Mouse (Mus musculus) myocyte (in vitro differentiated cells): ENCODE results near the gene Gp1ba. TPM values are rescaled to one million over a fixed set of nuclear protein-coding genes. Genes with fewer than 3 reads are reported as not detected.

Source experiments
- H3K27me3 ChIP-seq: one replicate; pipeline ENCODE4 v1.6.1; 2011; ENCODE audit not compliant: control insufficient read depth, insufficient read depth, insufficient read length
- H3K36me3 ChIP-seq: one replicate; pipeline ENCODE4 v1.6.1; 2011; ENCODE audit not compliant: control insufficient read depth, insufficient read depth
- H3K4me2 ChIP-seq: one replicate; pipeline ENCODE4 v1.6.1; 2011; ENCODE audit warnings: low read depth, control low read depth
- H3K4me3 ChIP-seq: one replicate; pipeline ENCODE4 v1.5.1; 2011; ENCODE audit warnings: mild to moderate bottlenecking, control low read depth, moderate library complexity
- H3K79me2 ChIP-seq: one replicate; pipeline ENCODE4 v1.6.1; 2011; ENCODE audit not compliant: control insufficient read depth, insufficient read depth
- H3ac ChIP-seq: one replicate; pipeline ENCODE4 v1.6.1; 2011; ENCODE audit not compliant: control insufficient read depth, insufficient read length
- CEBPB ChIP-seq: IDR thresholded peaks from 2 replicates; pipeline ENCODE4 v1.6.1; 2011; ENCODE audit warnings: mild to moderate bottlenecking, moderate library complexity; ENCODE audit not compliant: poor library complexity, insufficient read depth, severe bottlenecking
- E2F4 ChIP-seq: IDR thresholded peaks from one replicate; pipeline ENCODE4 v1.6.1; 2011; ENCODE audit warnings: mild to moderate bottlenecking, control low read depth, moderate library complexity; ENCODE audit not compliant: insufficient read depth
- MAX ChIP-seq: IDR thresholded peaks from one replicate; pipeline ENCODE4 v1.6.1; 2011; ENCODE audit warnings: low read depth, mild to moderate bottlenecking, control low read depth
- MYOD1 ChIP-seq, 3 experiments: IDR thresholded peaks; one replicate each; pipeline ENCODE4 v1.6.1; 2011; ENCODE audit warnings: control low read depth in 2 of 3, low read depth in 2 of 3, mild to moderate bottlenecking in 2 of 3, moderate library complexity in 1 of 3; ENCODE audit not compliant: insufficient read length in 2 of 3, control insufficient read depth in 1 of 3
- MYOG ChIP-seq, 3 experiments: IDR thresholded peaks; one replicate each; pipeline ENCODE4 v1.6.1; 2011; ENCODE audit warnings: control low read depth in 2 of 3, low read depth in 2 of 3, mild to moderate bottlenecking in 2 of 3; ENCODE audit not compliant: insufficient read length in 2 of 3, control insufficient read depth in 1 of 3, insufficient read depth in 1 of 3
- POLR2A ChIP-seq: IDR thresholded peaks from one replicate; pipeline ENCODE4 v1.6.1; 2011; ENCODE audit warnings: low read depth, mild to moderate bottlenecking, control low read depth, moderate library complexity; ENCODE audit not compliant: insufficient read length
- POLR2AphosphoS2 ChIP-seq: IDR thresholded peaks from one replicate; pipeline ENCODE4 v1.6.1; 2011; ENCODE audit warnings: low read depth, control low read depth; ENCODE audit not compliant: insufficient read length
- REST ChIP-seq: IDR thresholded peaks from one replicate; pipeline ENCODE4 v1.6.1; 2011; ENCODE audit warnings: mild to moderate bottlenecking, control low read depth, moderate library complexity; ENCODE audit not compliant: insufficient read depth, insufficient read length
- SRF ChIP-seq: IDR thresholded peaks from one replicate; pipeline ENCODE4 v1.6.1; 2011; ENCODE audit warnings: low read depth; ENCODE audit not compliant: control insufficient read depth, insufficient read length
- TCF12 ChIP-seq: IDR thresholded peaks from one replicate; pipeline ENCODE4 v1.6.1; 2011; ENCODE audit warnings: mild to moderate bottlenecking, control low read depth; ENCODE audit not compliant: poor library complexity, insufficient read depth, severe bottlenecking
- TCF3 ChIP-seq: IDR thresholded peaks from one replicate; pipeline ENCODE4 v1.6.1; 2011; ENCODE audit warnings: low read depth, control low read depth; ENCODE audit not compliant: insufficient read length
- USF1 ChIP-seq: IDR thresholded peaks from one replicate; pipeline ENCODE4 v1.6.1; 2011; ENCODE audit warnings: low read depth, mild to moderate bottlenecking, control low read depth, moderate library complexity
- polyA plus RNA-seq: library from polyadenylated mRNA; unstranded; fragments of >200 nt; fragmentation: generic; extraction: Trizol; gene quantifications from one replicate; pipeline ENCODE4 v1.2.1, GENCODE M21; 2012; ENCODE audit warnings: missing spikeins

Gp1ba gene
- polyA plus RNA-seq, 1 experiment, result 0.22 TPM

GRCm38 (mm10) chr11:70681897-70682581 is 43.1 kb downstream of the Gp1ba start:
- peaks cover 9% of the 10 kb centered on the region for H3K36me3 ChIP-seq
- H3ac ChIP-seq, result no peak overlapping the region
- no peaks in the 10 kb centered on the region for H3K27me3 ChIP-seq
- TF ChIP-seq REST, result no peak
- no peak for TF ChIP-seq USF1
- H3K4me3 ChIP-seq, result no peak overlapping the region
- no peaks in the 10 kb centered on the region for H3K79me2 ChIP-seq
- no peak overlapping the region for H3K4me2 ChIP-seq

DNA sequence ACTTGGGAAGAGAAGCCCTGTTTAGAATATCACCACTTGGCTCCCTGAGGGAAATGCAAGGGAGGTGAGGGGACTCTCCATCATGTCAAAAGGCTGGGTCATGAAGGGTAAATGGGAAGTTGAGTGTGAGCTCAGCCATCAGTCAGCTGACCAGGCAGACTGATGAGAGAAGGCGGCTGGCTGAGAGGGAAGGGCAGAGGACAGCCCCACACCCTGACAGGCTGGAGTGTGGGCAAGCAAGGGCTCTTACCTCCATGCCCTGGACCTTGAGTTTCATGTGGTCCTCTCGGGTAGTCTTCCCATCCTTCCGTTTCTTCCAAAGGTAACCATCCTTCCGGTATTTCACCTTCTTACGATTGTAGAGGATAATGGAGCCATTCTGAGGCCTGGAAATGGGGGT is 44.7 kb downstream of the Gp1ba start:
- Histone ChIP-seq H3K4me3 (no peak overlapping the region), H3K36me3 (peaks cover 7% of the 10 kb centered on the region), H3K27me3 (no peaks in the 10 kb centered on the region), H3K4me2 (no peak overlapping the region), H3ac (no peak overlapping the region), H3K79me2 (no peaks in the 10 kb centered on the region)
- TF ChIP-seq MYOD1 (IDR thresholded peaks at IDR 0.05; ENCODE audit: control insufficient read depth in 1 of 3, insufficient read length in 2 of 3, low read depth in 2 of 3) (no peak), REST (no peak), USF1 (no peak), MYOG (IDR thresholded peaks at IDR 0.05; ENCODE audit: control insufficient read depth in 1 of 3, insufficient read depth in 1 of 3, insufficient read length in 2 of 3, low read depth in 2 of 3) (no peak), SRF (no peak), MAX (no peak), POLR2A (no peak), TCF12 (no peak), POLR2AphosphoS2 (no peak), CEBPB (no peak)

GRCm38 (mm10) chr11:70686901-70687566 is 48.1 kb downstream of the Gp1ba start:
- peak overlapping the region; percentile 53 for H3ac ChIP-seq
- peak overlapping the region; percentile 68 for H3K4me3 ChIP-seq
- TF ChIP-seq E2F4 (no peak), MYOG (IDR thresholded peaks at IDR 0.05; ENCODE audit: control insufficient read depth in 1 of 3, insufficient read depth in 1 of 3, insufficient read length in 2 of 3, low read depth in 2 of 3) (no peak), MYOD1 (IDR thresholded peaks at IDR 0.05; ENCODE audit: control insufficient read depth in 1 of 3, insufficient read length in 2 of 3, low read depth in 2 of 3) (no peak), TCF12 (no peak), MAX (no peak), POLR2A (no peak), CEBPB (no peak)
- no peaks in the 10 kb centered on the region for H3K79me2 ChIP-seq
- H3K27me3 ChIP-seq, result no peaks in the 10 kb centered on the region
- no peaks in the 10 kb centered on the region for H3K36me3 ChIP-seq
- H3K4me2 ChIP-seq, result peak overlapping the region; percentile 94

DNA sequence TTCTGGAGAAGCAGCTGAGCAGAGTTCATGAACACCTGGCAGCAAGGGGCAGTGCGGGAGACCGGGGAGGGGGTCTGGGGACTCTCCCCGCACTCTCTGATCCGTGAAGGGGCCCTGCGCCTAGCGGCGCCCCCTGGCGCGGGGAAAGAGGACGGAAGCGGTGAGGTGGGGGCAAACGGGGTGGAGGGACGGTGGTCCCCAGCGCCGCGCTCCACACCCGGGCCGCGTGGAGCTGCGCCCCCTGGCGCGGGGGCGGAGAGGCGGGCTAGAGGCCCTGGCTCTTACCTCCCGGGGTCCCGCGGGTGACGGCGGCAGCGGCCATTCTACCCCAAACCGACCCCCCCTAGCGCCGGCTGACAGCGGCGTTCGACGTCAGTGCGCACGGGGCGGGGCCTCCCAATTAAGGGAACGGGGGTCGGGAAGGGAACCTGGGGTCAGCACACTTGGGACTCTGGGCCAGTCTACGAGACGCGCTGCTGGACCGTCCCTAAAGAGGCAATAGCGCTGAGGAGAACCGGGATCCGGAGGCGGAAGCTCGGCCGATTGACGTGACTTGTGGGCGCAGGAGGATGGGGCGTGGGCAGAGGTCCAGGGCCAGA is 48.8 kb downstream of the Gp1ba start, which contains the start of gene Camta2:
Camta2 (minus strand) TSS at position 505 of the 599 bp plus-strand sequence.
- Histone ChIP-seq H3K36me3 (no peaks in the 10 kb centered on the region), H3K27me3 (no peaks in the 10 kb centered on the region), H3ac (peak within 1 kb of the TSS; percentile 53), H3K4me3 (peak within 1 kb of the TSS; percentile 68), H3K79me2 (no peaks in the 10 kb centered on the region), H3K4me2 (peak within 1 kb of the TSS; percentile 94)
- TF ChIP-seq MYOG (IDR thresholded peaks at IDR 0.05; ENCODE audit: control insufficient read depth in 1 of 3, insufficient read depth in 1 of 3, insufficient read length in 2 of 3, low read depth in 2 of 3) (no peak), POLR2A (peak; percentile 82), TCF12 (no peak), SRF (peak; percentile 94), E2F4 (no peak), REST (no peak), MAX (no peak), CEBPB (no peak), USF1 (no peak), POLR2AphosphoS2 (peak; percentile 75), MYOD1 (IDR thresholded peaks at IDR 0.05; ENCODE audit: control insufficient read depth in 1 of 3, insufficient read length in 2 of 3, low read depth in 2 of 3) (no peak), TCF3 (no peak)

DNA sequence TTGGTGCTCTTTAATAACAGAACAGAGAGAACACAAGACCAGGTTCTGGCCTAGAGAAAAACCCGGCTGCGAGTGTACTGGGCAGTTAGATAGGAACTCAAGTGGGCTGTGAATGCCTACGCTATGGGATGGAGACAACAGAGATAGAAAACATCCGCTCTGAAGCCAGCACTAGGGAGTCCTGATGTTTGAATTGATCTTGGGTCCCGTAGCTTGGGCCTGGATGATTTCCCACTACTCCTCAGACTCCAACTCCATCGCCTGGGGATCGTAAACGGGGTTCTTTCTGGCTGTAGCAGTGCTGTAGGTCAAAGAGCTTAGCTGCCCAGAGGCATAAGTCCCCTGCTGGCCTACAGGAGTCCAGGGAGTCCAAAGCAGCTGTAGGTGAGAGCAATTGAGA is 49.5 kb downstream of the Gp1ba start:
- TF ChIP-seq TCF3, result no peak
- TF ChIP-seq USF1, result no peak
- TF ChIP-seq E2F4, result no peak
- TF ChIP-seq TCF12, result no peak
- no peak for TF ChIP-seq MAX
- no peak for TF ChIP-seq SRF
- TF ChIP-seq CEBPB, result no peak
- no peak for TF ChIP-seq MYOG (IDR thresholded peaks at IDR 0.05; ENCODE audit: control insufficient read depth in 1 of 3, insufficient read depth in 1 of 3, insufficient read length in 2 of 3, low read depth in 2 of 3)
- no peak for TF ChIP-seq POLR2A
- TF ChIP-seq POLR2AphosphoS2, result no peak
- no peak for TF ChIP-seq MYOD1 (IDR thresholded peaks at IDR 0.05; ENCODE audit: control insufficient read depth in 1 of 3, insufficient read length in 2 of 3, low read depth in 2 of 3)
- no peak for TF ChIP-seq REST
- Histone ChIP-seq H3K4me3 (peak overlapping the region; percentile 68), H3K27me3 (no peaks in the 10 kb centered on the region), H3K36me3 (no peaks in the 10 kb centered on the region), H3K4me2 (peak overlapping the region; percentile 78), H3ac (peak overlapping the region; percentile 53), H3K79me2 (no peaks in the 10 kb centered on the region)
